Mouse (Mus musculus) MEL (cell line): ENCODE results near the gene Olfr444. TPM values are rescaled to one million over a fixed set of nuclear protein-coding genes. Genes with fewer than 3 reads are reported as not detected.

Experiments used
- DNase-seq: peaks from one replicate; pipeline ENCODE4 v3.0.0; 2011; ENCODE audit warnings: low read depth, low spot score
- H3K27ac ChIP-seq: 2 replicates; pipeline ENCODE4 v1.5.1; 2012; ENCODE audit warnings: low read depth, mild to moderate bottlenecking, control low read depth, low read length, moderate library complexity; ENCODE audit not compliant: control insufficient read depth
- H3K27me3 ChIP-seq, 2 experiments: fragments of 150-350 bp in 1 of 2; sonication (generic) in 1 of 2; 2 replicates each; pipeline ENCODE4 v1.6.1; 2012; ENCODE audit warnings: low read length in 2 of 2, mild to moderate bottlenecking in 2 of 2, improper control_type of control experiment in 1 of 2, moderate library complexity in 1 of 2; ENCODE audit not compliant: insufficient read depth in 2 of 2, control insufficient read depth in 1 of 2
- H3K36me3 ChIP-seq, 2 experiments: 2 replicates each; pipeline ENCODE4 v1.6.1; 2012 to 2014; ENCODE audit warnings: low read length in 2 of 2, improper control_type of control experiment in 1 of 2, inconsistent platforms in 1 of 2, mild to moderate bottlenecking in 1 of 2; ENCODE audit not compliant: insufficient read depth in 2 of 2, control insufficient read depth in 1 of 2
- H3K4me1 ChIP-seq, 2 experiments: fragments of 150-350 bp in 1 of 2; sonication (generic) in 1 of 2; 2 replicates each; pipeline ENCODE4 v1.6.1; 2012; ENCODE audit warnings: low read length in 2 of 2, improper control_type of control experiment in 1 of 2, mild to moderate bottlenecking in 1 of 2; ENCODE audit not compliant: insufficient read depth in 2 of 2, control insufficient read depth in 1 of 2
- H3K4me3 ChIP-seq, 2 experiments: fragments of 150-350 bp in 1 of 2; sonication (generic) in 1 of 2; 2 replicates each; pipeline ENCODE4 v1.5.1; 2012; ENCODE audit warnings: low read depth in 2 of 2, low read length in 2 of 2, mild to moderate bottlenecking in 2 of 2, moderate library complexity in 2 of 2, control low read depth in 1 of 2, improper control_type of control experiment in 1 of 2; ENCODE audit not compliant: control insufficient read depth in 1 of 2, insufficient read depth in 1 of 2
- H3K79me2 ChIP-seq: 2 replicates; pipeline ENCODE4 v1.6.1; 2012; ENCODE audit warnings: mild to moderate bottlenecking, low read length, moderate library complexity; ENCODE audit not compliant: control insufficient read depth, poor library complexity, insufficient read depth
- H3K9ac ChIP-seq: 2 replicates; pipeline ENCODE4 v1.6.1; 2012; ENCODE audit warnings: low read depth, mild to moderate bottlenecking, control low read depth, low read length, moderate library complexity; ENCODE audit not compliant: control insufficient read depth, poor library complexity, severe bottlenecking
- H3K9me3 ChIP-seq: fragments of 150-350 bp; sonication (generic); replicated peaks from 2 replicates; pipeline ENCODE4 v1.6.1; 2012; ENCODE audit warnings: mild to moderate bottlenecking, low read length, improper control_type of control experiment, moderate library complexity; ENCODE audit not compliant: insufficient read depth
- BHLHE40 ChIP-seq: IDR thresholded peaks from 2 replicates; pipeline ENCODE4 v1.6.1; 2012; ENCODE audit warnings: low read depth, mild to moderate bottlenecking, inconsistent platforms, low read length, improper control_type of control experiment, borderline replicate concordance
- CHD1 ChIP-seq: IDR thresholded peaks from 2 replicates; pipeline ENCODE4 v1.6.1; 2012; ENCODE audit warnings: low read depth, mild to moderate bottlenecking, inconsistent platforms, low read length, improper control_type of control experiment
- ELF1 ChIP-seq: IDR thresholded peaks from 2 replicates; pipeline ENCODE4 v1.6.1; 2014; ENCODE audit warnings: low read depth, mild to moderate bottlenecking, inconsistent platforms, low read length, improper control_type of control experiment, moderate library complexity
- EP300 ChIP-seq, 2 experiments: IDR thresholded peaks; 2 replicates each; pipeline ENCODE4 v1.6.1; 2011; ENCODE audit warnings: improper control_type of control experiment in 2 of 2, low read length in 2 of 2, low read depth in 1 of 2, mild to moderate bottlenecking in 1 of 2
- ETS1 ChIP-seq: IDR thresholded peaks from 2 replicates; pipeline ENCODE4 v1.6.1; 2012; ENCODE audit warnings: low read depth, mild to moderate bottlenecking, inconsistent platforms, low read length, improper control_type of control experiment, moderate library complexity
- GABPA ChIP-seq: IDR thresholded peaks from 2 replicates; pipeline ENCODE4 v1.6.1; 2012; ENCODE audit warnings: low read depth, mild to moderate bottlenecking, inconsistent platforms, low read length, improper control_type of control experiment, moderate library complexity
- GATA1 ChIP-seq: IDR thresholded peaks from 2 replicates; pipeline ENCODE4 v1.6.1; 2011; ENCODE audit warnings: low read depth, low read length, improper control_type of control experiment
- KAT2A ChIP-seq: conservative IDR thresholded peaks from 2 replicates; pipeline ENCODE4 v1.6.1; 2012; ENCODE audit warnings: low read depth, low read length, improper control_type of control experiment, inconsistent platforms
- MAFK ChIP-seq: IDR thresholded peaks from 2 replicates; pipeline ENCODE4 v1.6.1; 2011; ENCODE audit warnings: low read depth, mild to moderate bottlenecking, low read length, improper control_type of control experiment, borderline replicate concordance
- MEF2A ChIP-seq: IDR thresholded peaks from 2 replicates; pipeline ENCODE4 v1.6.1; 2014; ENCODE audit warnings: low read depth, mild to moderate bottlenecking, inconsistent platforms, low read length, improper control_type of control experiment; ENCODE audit not compliant: poor library complexity, insufficient replicate concordance, severe bottlenecking; ENCODE audit errors: extremely low read depth
- NRF1 ChIP-seq: IDR thresholded peaks from 2 replicates; pipeline ENCODE4 v1.6.1; 2014; ENCODE audit warnings: low read depth, mild to moderate bottlenecking, inconsistent platforms, low read length, improper control_type of control experiment, moderate library complexity; ENCODE audit not compliant: poor library complexity, insufficient read depth, severe bottlenecking
- POLR2A ChIP-seq, 2 experiments: IDR thresholded peaks; 2 replicates each; pipeline ENCODE4 v1.6.1; 2011 to 2012; ENCODE audit warnings: low read length in 2 of 2, mild to moderate bottlenecking in 2 of 2, control low read depth in 1 of 2, improper control_type of control experiment in 1 of 2, low read depth in 1 of 2, moderate library complexity in 1 of 2; ENCODE audit not compliant: control insufficient read depth in 1 of 2, insufficient read depth in 1 of 2, poor library complexity in 1 of 2
- POLR2AphosphoS2 ChIP-seq: IDR thresholded peaks from 2 replicates; pipeline ENCODE4 v1.6.1; 2011; ENCODE audit warnings: low read length, improper control_type of control experiment
- RCOR1 ChIP-seq: IDR thresholded peaks from 2 replicates; pipeline ENCODE4 v1.6.1; 2012; ENCODE audit warnings: low read depth, mild to moderate bottlenecking, inconsistent platforms, low read length, improper control_type of control experiment
- SIN3A ChIP-seq: IDR thresholded peaks from 2 replicates; pipeline ENCODE4 v1.6.1; 2012; ENCODE audit warnings: low read length, improper control_type of control experiment, inconsistent platforms
- TAL1 ChIP-seq: IDR thresholded peaks from 2 replicates; pipeline ENCODE4 v1.6.1; 2012; ENCODE audit warnings: mild to moderate bottlenecking, inconsistent platforms, low read length, moderate library complexity, mixed read lengths
- TBP ChIP-seq: IDR thresholded peaks from 2 replicates; pipeline ENCODE4 v1.8.0; 2011; ENCODE audit warnings: low read depth, low read length, improper control_type of control experiment
- UBTF ChIP-seq: IDR thresholded peaks from 2 replicates; pipeline ENCODE4 v1.6.1; 2012; ENCODE audit warnings: low read depth, mild to moderate bottlenecking, inconsistent platforms, low read length, improper control_type of control experiment, moderate library complexity, borderline replicate concordance; ENCODE audit not compliant: insufficient read depth
- ZNF384 ChIP-seq: IDR thresholded peaks from 2 replicates; pipeline ENCODE4 v1.6.1; 2012; ENCODE audit warnings: low read depth, mild to moderate bottlenecking, inconsistent platforms, low read length, improper control_type of control experiment
- polyA plus RNA-seq, 2 experiments: library from polyadenylated mRNA; stranded (reverse) in 1 of 2; unstranded in 1 of 2; fragments of >175 nt in 1 of 2; fragments of >200 nt in 1 of 2; gene quantifications; 2 replicates each; pipeline versions ENCODE4 v1.2.1 to v1.2.4; 2012; ENCODE audit warnings: low replicate concordance in 2 of 2, low read depth in 1 of 2; ENCODE audit not compliant: insufficient read length in 2 of 2, insufficient read depth in 1 of 2, missing spikeins in 1 of 2
- total RNA-seq: library from RNA; depleted of rRNA; stranded (reverse); fragments of 300-350 nt; gene quantifications from 2 replicates; pipeline ENCODE4 v1.2.3, GENCODE M21; 2012; rRNA removed

Gene Olfr444
- total and polyA plus RNA-seq, 3 experiments = not detected

- Histone ChIP-seq H3K36me3 (no peaks in the 10 kb centered on the region), H3K27me3 (no peaks in the 10 kb centered on the region), H3K9me3 (no peaks in the 10 kb centered on the region), H3K4me3 (no peak within 1 kb of the TSS)
- no peak for TF ChIP-seq CHD1
- TF ChIP-seq NRF1 = no peak
- no peak for TF ChIP-seq KAT2A
- TF ChIP-seq TAL1 = no peak
- TF ChIP-seq SIN3A = no peak
- TF ChIP-seq ETS1 = no peak
- TF ChIP-seq POLR2A (IDR thresholded peaks at IDR 0.05; ENCODE audit: control insufficient read depth in 1 of 2, insufficient read depth in 1 of 2, low read depth in 1 of 2, low read length in 2 of 2, poor library complexity in 1 of 2) = no peak
- TF ChIP-seq UBTF = no peak
- TF ChIP-seq ZNF384 = no peak
- no peak for TF ChIP-seq GABPA
- TF ChIP-seq RCOR1 = no peak
- no peak for TF ChIP-seq ELF1
- TF ChIP-seq, all 39 proteins: peak for 0
- no peak for DNase-seq
- Histone ChIP-seq H3K79me2 (no peaks in the 10 kb centered on the region), H3K4me1 (no peaks in the 10 kb centered on the region), H3K27ac (no peak within 1 kb of the TSS), H3K9ac (no peak within 1 kb of the TSS)
These were observed 27.8 kb upstream of the Olfr444 start, which contains the start of gene Olfr446 for GRCm38 (mm10) chr6:42921077-42921476. Gene Olfr446, plus strand, starts transcription at chr6:42921377.

GRCm38 (mm10) chr6:42980377-42980776 is 31.5 kb downstream of the Olfr444 start:
- H3K9ac ChIP-seq = no peak overlapping the region
- no peaks in the 10 kb centered on the region for H3K36me3 ChIP-seq
- H3K27me3 ChIP-seq = no peaks in the 10 kb centered on the region
- no peaks in the 10 kb centered on the region for H3K9me3 ChIP-seq
- H3K79me2 ChIP-seq = no peaks in the 10 kb centered on the region
- H3K4me1 ChIP-seq = no peaks in the 10 kb centered on the region
- H3K4me3 ChIP-seq = no peak overlapping the region
- TF ChIP-seq SIN3A (no peak), TAL1 (no peak), BHLHE40 (no peak), GATA1 (no peak), MEF2A (no peak), POLR2AphosphoS2 (no peak), MAFK (no peak), TBP (no peak), EP300 (IDR thresholded peaks at IDR 0.05; ENCODE audit: low read depth in 1 of 2, low read length in 2 of 2) (no peak)
- DNase-seq = no peak
- H3K27ac ChIP-seq = no peak overlapping the region

Other genes starting within 250 kb of the Olfr444 start
- gene Tcaf1, start 239.0 kb upstream of the Olfr444 start, total RNA-seq = not detected in 2 replicates
- not detected for gene Tcaf1, start 239.0 kb upstream of the Olfr444 start, polyA plus RNA-seq
- not detected in 2 replicates for gene Olfr453, start 209.7 kb upstream of the Olfr444 start, total RNA-seq
- not detected for gene Olfr453, start 209.7 kb upstream of the Olfr444 start, polyA plus RNA-seq
- not detected in 2 replicates for gene Olfr38, start 192.7 kb upstream of the Olfr444 start, total RNA-seq
- gene Olfr38, start 192.7 kb upstream of the Olfr444 start, polyA plus RNA-seq = not detected
- gene Olfr452, start 164.0 kb upstream of the Olfr444 start, total RNA-seq = not detected in 2 replicates
- gene Olfr452, start 164.0 kb upstream of the Olfr444 start, polyA plus RNA-seq = not detected
- gene Olfr450, start 137.1 kb upstream of the Olfr444 start, total RNA-seq = not detected in 2 replicates
- gene Olfr450, start 137.1 kb upstream of the Olfr444 start, polyA plus RNA-seq = not detected
- not detected in 2 replicates for gene Olfr449, start 114.7 kb upstream of the Olfr444 start, total RNA-seq
- not detected for gene Olfr449, start 114.7 kb upstream of the Olfr444 start, polyA plus RNA-seq
- gene Olfr448, start 58.6 kb upstream of the Olfr444 start, total RNA-seq = not detected in 2 replicates
- not detected for gene Olfr448, start 58.6 kb upstream of the Olfr444 start, polyA plus RNA-seq
- not detected in 2 replicates for gene Olfr447, start 40.2 kb upstream of the Olfr444 start, total RNA-seq
- not detected for gene Olfr447, start 40.2 kb upstream of the Olfr444 start, polyA plus RNA-seq
- not detected in 2 replicates for gene Olfr446, start 27.7 kb upstream of the Olfr444 start, total RNA-seq
- gene Olfr446, start 27.7 kb upstream of the Olfr444 start, polyA plus RNA-seq = under 1 TPM in 1 of 2 experiments, not detected in 1; 0.01 TPM
- not detected in 2 replicates for gene Olfr441, start 157.3 kb downstream of the Olfr444 start, total RNA-seq
- not detected for gene Olfr441, start 157.3 kb downstream of the Olfr444 start, polyA plus RNA-seq
- gene Olfr237-ps1, start 197.5 kb downstream of the Olfr444 start, total RNA-seq = not detected in 2 replicates
- not detected for gene Olfr237-ps1, start 197.5 kb downstream of the Olfr444 start, polyA plus RNA-seq
- not detected in 2 replicates for gene Olfr437, start 214.2 kb downstream of the Olfr444 start, total RNA-seq
- gene Olfr437, start 214.2 kb downstream of the Olfr444 start, polyA plus RNA-seq = not detected
- not detected in 2 replicates for gene Olfr13, start 223.1 kb downstream of the Olfr444 start, total RNA-seq
- gene Olfr13, start 223.1 kb downstream of the Olfr444 start, polyA plus RNA-seq = not detected
- gene Olfr435, start 248.1 kb downstream of the Olfr444 start, total RNA-seq = not detected in 2 replicates
- not detected for gene Olfr435, start 248.1 kb downstream of the Olfr444 start, polyA plus RNA-seq